Mouse (Mus musculus): ENCODE data around the gene BC030867.

BC030867 gene

GRCm38 (mm10) chr11:102248630-102249230 lies at the start of gene BC030867:
BC030867 (plus strand) TSS chr11:102248882.
- peak; percentile 98 for DNase-seq (ENCODE audit: extremely low spot score, low read depth, low spot score)

GRCm38 (mm10) chr11:102199856-102200255 lies 48.8 kb upstream of the BC030867 start:
- DNase-seq (ENCODE audit: extremely low spot score, low read depth, low spot score), result no peak

- no peak for DNase-seq (ENCODE audit: extremely low spot score, low read depth, low spot score)
Measured at GRCm38 (mm10) chr11:102201408-102201821, 47.3 kb upstream of the BC030867 start.

GRCm38 (mm10) chr11:102206481-102206880 lies 42.2 kb upstream of the BC030867 start:
- DNase-seq (ENCODE audit: extremely low spot score, low read depth, low spot score), result no peak

GRCm38 (mm10) chr11:102207825-102208777 lies 40.6 kb upstream of the BC030867 start:
- no peak for DNase-seq (ENCODE audit: extremely low spot score, low read depth, low spot score)

- DNase-seq (ENCODE audit: extremely low spot score, low read depth, low spot score), result no peak
Measured at GRCm38 (mm10) chr11:102208846-102209245, 39.8 kb upstream of the BC030867 start.

- no peak for DNase-seq (ENCODE audit: extremely low spot score, low read depth, low spot score)
Measured at GRCm38 (mm10) chr11:102209742-102210141, 38.9 kb upstream of the BC030867 start.

- no peak for DNase-seq (ENCODE audit: extremely low spot score, low read depth, low spot score)
Measured at GRCm38 (mm10) chr11:102210185-102210584, 38.5 kb upstream of the BC030867 start.

- DNase-seq (ENCODE audit: extremely low spot score, low read depth, low spot score), result no peak
Measured at GRCm38 (mm10) chr11:102211011-102211410, 37.7 kb upstream of the BC030867 start.

GRCm38 (mm10) chr11:102211936-102212341 lies 36.7 kb upstream of the BC030867 start:
- no peak for DNase-seq (ENCODE audit: extremely low spot score, low read depth, low spot score)

GRCm38 (mm10) chr11:102214430-102215156 lies 34.1 kb upstream of the BC030867 start:
- no peak for DNase-seq (ENCODE audit: extremely low spot score, low read depth, low spot score)

GRCm38 (mm10) chr11:102215511-102215910 lies 33.2 kb upstream of the BC030867 start:
- no peak for DNase-seq (ENCODE audit: extremely low spot score, low read depth, low spot score)

- DNase-seq (ENCODE audit: extremely low spot score, low read depth, low spot score), result no peak
Measured at GRCm38 (mm10) chr11:102216056-102216885, 32.4 kb upstream of the BC030867 start.

GRCm38 (mm10) chr11:102216886-102217240 lies 31.8 kb upstream of the BC030867 start:
- DNase-seq (ENCODE audit: extremely low spot score, low read depth, low spot score), result no peak

- no peak for DNase-seq (ENCODE audit: extremely low spot score, low read depth, low spot score)
Measured at GRCm38 (mm10) chr11:102217396-102217795, 31.3 kb upstream of the BC030867 start.

GRCm38 (mm10) chr11:102217876-102218430 lies 30.7 kb upstream of the BC030867 start:
- no peak for DNase-seq (ENCODE audit: extremely low spot score, low read depth, low spot score)

GRCm38 (mm10) chr11:102218783-102219182 lies 29.9 kb upstream of the BC030867 start:
- DNase-seq (ENCODE audit: extremely low spot score, low read depth, low spot score), result no peak

GRCm38 (mm10) chr11:102219247-102219993 lies 29.3 kb upstream of the BC030867 start:
- DNase-seq (ENCODE audit: extremely low spot score, low read depth, low spot score), result no peak

- no peak for DNase-seq (ENCODE audit: extremely low spot score, low read depth, low spot score)
Measured at GRCm38 (mm10) chr11:102219994-102220346, 28.7 kb upstream of the BC030867 start.

- DNase-seq (ENCODE audit: extremely low spot score, low read depth, low spot score), result no peak
Measured at GRCm38 (mm10) chr11:102220451-102220850, 28.2 kb upstream of the BC030867 start.

Measured in hindlimb bud, embryonic 11.5 days (tissue).